Mouse (Mus musculus) hindbrain, embryonic 11.5 days (tissue): ENCODE measurements at regions not wholly inside any gene's neighbourhood (a gene's known extent, or its start where the extent isn't known, plus 50 kb on each side); places are given as distances from the start of the nearest gene placed in this dataset.

Source experiments
- ATAC-seq: fragments of 200-750 bp; cut with Nextera tagmentation; 2 replicates; pipeline ENCODE4 v1.8.0; 2017; ENCODE audit warnings: mild to moderate bottlenecking, moderate TSS enrichment, moderate library complexity; ENCODE audit not compliant: low FRiP score
- DNase-seq: peaks from one replicate; pipeline ENCODE4 v3.0.0-alpha.2; 2015; ENCODE audit warnings: low spot score
- H3K27ac ChIP-seq: fragments of 300-500 bp; sonication (generic); 2 replicates; pipeline ENCODE4 v1.5.1; 2014; ENCODE audit warnings: mild to moderate bottlenecking, low read depth, low read length
- H3K27me3 ChIP-seq: fragments of 300-500 bp; sonication (generic); 2 replicates; pipeline ENCODE4 v1.6.1; 2014; ENCODE audit warnings: mild to moderate bottlenecking, low read length, moderate library complexity, mixed read lengths; ENCODE audit not compliant: control insufficient read depth, insufficient read depth
- H3K36me3 ChIP-seq: fragments of 300-500 bp; sonication (generic); 2 replicates; pipeline ENCODE4 v1.6.1; 2014; ENCODE audit warnings: mild to moderate bottlenecking, low read length, moderate library complexity, mixed read lengths; ENCODE audit not compliant: control insufficient read depth, insufficient read depth
- H3K4me1 ChIP-seq: fragments of 300-500 bp; sonication (generic); replicated peaks from 2 replicates; pipeline ENCODE4 v1.6.1; 2014; ENCODE audit warnings: low read length, mixed read lengths; ENCODE audit not compliant: control insufficient read depth, insufficient read depth
- H3K4me2 ChIP-seq: fragments of 300-500 bp; sonication (generic); replicated peaks from 2 replicates; pipeline ENCODE4 v1.6.1; 2014; ENCODE audit warnings: mild to moderate bottlenecking, low read depth, low read length
- H3K4me3 ChIP-seq: fragments of 300-500 bp; sonication (generic); 2 replicates; pipeline ENCODE4 v1.5.1; 2014; ENCODE audit warnings: low read depth, low read length
- H3K9ac ChIP-seq: fragments of 300-500 bp; sonication (generic); 2 replicates; pipeline ENCODE4 v1.6.1; 2014; ENCODE audit warnings: low read depth, low read length
- H3K9me3 ChIP-seq: fragments of 300-500 bp; sonication (generic); 2 replicates; pipeline ENCODE4 v1.6.1; 2016; ENCODE audit warnings: low read length; ENCODE audit not compliant: control insufficient read depth
- WGBS: fragments of 180-500 bp; shearing (Covaris S2); extraction: QIAGEN DNeasy Blood & Tissue Kit; methylation state at CpG from one replicate; pipeline ENCODE4 v1.1.7; 2014; 5-methylcytosine and 5-hydroxymethylcytosine counted together

- DNase-seq (no peak), ATAC-seq (no peak)
- no peaks in the 10 kb centered on the region for H3K9me3 ChIP-seq
- H3K27ac ChIP-seq: no peak overlapping the region
- 54% methylated on average over 9 of the region's 9 CpGs for WGBS
- H3K36me3 ChIP-seq: no peaks in the 10 kb centered on the region
- H3K27me3 ChIP-seq: no peaks in the 10 kb centered on the region
- H3K9ac ChIP-seq: no peak overlapping the region
- H3K4me1 ChIP-seq: no peaks in the 10 kb centered on the region
- H3K4me3 ChIP-seq: no peak overlapping the region
- no peak overlapping the region for H3K4me2 ChIP-seq
Measured at GRCm38 (mm10) chr14:68182606-68183005, 1111.5 kb downstream of the Synb start.

- Histone ChIP-seq H3K9ac (no peak overlapping the region), H3K4me3 (no peak overlapping the region), H3K27me3 (no peaks in the 10 kb centered on the region), H3K9me3 (no peaks in the 10 kb centered on the region), H3K4me1 (no peaks in the 10 kb centered on the region), H3K36me3 (no peaks in the 10 kb centered on the region), H3K27ac (no peak overlapping the region), H3K4me2 (no peak overlapping the region)
- no peak for ATAC-seq
- no peak for DNase-seq
- 89% methylated on average over 6 of the region's 6 CpGs for WGBS
Measured at GRCm38 (mm10) chr14:68181168-68181567, 1112.9 kb downstream of the Synb start.
